Comparison of ENCODE assay signal across 9 mouse cellular contexts in genomic region chr8:120032549-120033208, GRCm38 (mm10). TPM values are rescaled to one million over a fixed set of nuclear protein-coding genes. Genes with fewer than 3 reads are reported as not detected.
A peak's percentile ranks its signal among the peaks of the same experiment; 100 is the strongest.
DNase-seq lines count a peak whose midpoint lies in the region.
"Had no signal": no experiment of that assay in that cellular context is flagged by ENCODE, and none has a peak within 500 bp of the region (broad histone marks: within the 10 kb centered on the region; RNA-seq: fewer than 3 reads in every experiment).

No protein-coding gene starts in this region.

- DNase-seq in cerebellum, postnatal 10 days, result peak; percentile 64 to 70
- no peak for DNase-seq in cerebellum, postnatal 25 days
- DNase-seq in CD4-positive helper T cell, adult 2 months (ENCODE audit: low read depth, low spot score), result peak; percentile 31
- peak; percentile 19 for DNase-seq in induced T-regulatory cell, adult 2 months (ENCODE audit: low read depth)
- peak; percentile 91 for DNase-seq in thymus, postnatal 0 days (ENCODE audit: low spot score)
- no peak for DNase-seq in liver
- no peak for DNase-seq in cerebellum, adult 11-12 months
- DNase-seq in lung, postnatal 10 days, result no peak
- DNase-seq: cerebellum, adult 18-20 months had no signal

RNA-seq across cellular contexts. Expression of gene Crispld2, which starts 40.4 kb away (rescaled TPM):
- polyA plus RNA-seq in thymus, postnatal 0 days (2015; fragmentation: Nextera tagmentation; extraction: Ambion mirVana), result 2.4 TPM in 2 replicates

Comparison
In these comparisons a context has a peak if more than half of its experiments do, and no peak if none do; other contexts are left out.
1. DNase-seq: peak in cerebellum, postnatal 10 days (2 of 2), CD4-positive helper T cell, adult 2 months (single experiment), induced T-regulatory cell, adult 2 months (single experiment) and thymus, postnatal 0 days (single experiment); none in cerebellum, postnatal 25 days (0 of 2), liver (single experiment), cerebellum, adult 11-12 months (single experiment) and lung, postnatal 10 days (single experiment).